Mouse (Mus musculus): ENCODE results near the gene Tnpo2.
"Not testable (repeated sequence)": the region's sequence is repeated elsewhere in the genome, so short reads cannot be mapped to it uniquely, and the experiment has no call there.

Gene Tnpo2

DNA sequence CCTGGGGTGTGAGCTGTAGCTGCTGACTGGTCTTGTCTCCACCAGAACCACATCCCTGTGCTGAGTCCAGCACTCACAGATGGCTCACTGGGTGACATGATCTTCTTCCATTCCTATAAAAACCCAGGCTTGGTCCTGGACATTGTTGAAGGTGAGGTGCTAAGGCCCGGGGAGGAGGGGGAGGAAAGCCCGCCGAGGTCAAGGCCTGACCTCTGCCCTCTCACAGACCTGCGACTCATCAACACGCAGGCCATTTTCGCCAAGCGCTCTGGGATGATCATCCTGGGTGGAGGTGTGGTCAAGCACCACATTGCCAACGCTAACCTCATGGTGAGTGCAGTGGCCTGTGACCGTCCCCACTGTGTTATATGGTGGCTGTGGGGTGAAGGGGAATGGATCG, 37.5 kb downstream of the Tnpo2 start:
- no peak for DNase-seq

DNA sequence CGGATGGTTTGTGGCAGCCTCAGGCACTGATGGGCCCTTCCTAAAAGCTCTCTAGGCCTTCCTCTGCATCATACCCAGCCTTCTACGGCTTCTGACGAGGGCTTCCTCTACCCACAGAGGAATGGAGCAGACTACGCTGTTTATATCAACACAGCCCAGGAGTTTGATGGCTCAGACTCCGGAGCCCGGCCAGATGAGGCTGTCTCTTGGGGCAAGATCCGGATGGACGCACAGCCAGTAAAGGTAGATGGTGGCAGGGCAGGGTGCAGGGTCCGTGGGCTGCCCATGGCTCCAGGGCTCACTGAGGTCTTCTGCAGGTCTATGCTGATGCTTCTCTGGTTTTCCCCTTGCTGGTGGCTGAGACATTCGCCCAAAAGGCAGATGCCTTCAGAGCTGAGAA, 37.9 kb downstream of the Tnpo2 start:
- no peak for DNase-seq

DNA sequence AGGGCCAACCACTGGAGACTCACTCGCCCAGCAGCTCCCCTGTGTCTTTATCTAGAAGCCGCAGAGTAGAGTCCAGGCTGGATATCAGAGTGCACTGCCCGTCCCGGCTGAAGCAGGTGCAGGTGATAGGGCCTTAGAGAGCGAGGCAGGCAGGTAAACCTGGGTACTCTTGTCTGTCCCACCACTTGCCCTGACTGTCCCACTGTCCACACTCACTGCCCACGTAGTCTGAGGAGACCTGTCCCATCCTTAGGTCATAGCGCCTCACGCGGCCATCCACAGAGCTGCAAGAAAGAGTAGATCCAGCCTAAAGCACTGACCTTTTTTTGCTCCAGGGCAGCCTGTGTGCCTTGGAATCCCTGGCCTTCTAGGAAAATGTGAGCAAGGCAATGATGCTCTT, 39.3 kb downstream of the Tnpo2 start:
- peak; percentile 59 to 61 for DNase-seq

DNA sequence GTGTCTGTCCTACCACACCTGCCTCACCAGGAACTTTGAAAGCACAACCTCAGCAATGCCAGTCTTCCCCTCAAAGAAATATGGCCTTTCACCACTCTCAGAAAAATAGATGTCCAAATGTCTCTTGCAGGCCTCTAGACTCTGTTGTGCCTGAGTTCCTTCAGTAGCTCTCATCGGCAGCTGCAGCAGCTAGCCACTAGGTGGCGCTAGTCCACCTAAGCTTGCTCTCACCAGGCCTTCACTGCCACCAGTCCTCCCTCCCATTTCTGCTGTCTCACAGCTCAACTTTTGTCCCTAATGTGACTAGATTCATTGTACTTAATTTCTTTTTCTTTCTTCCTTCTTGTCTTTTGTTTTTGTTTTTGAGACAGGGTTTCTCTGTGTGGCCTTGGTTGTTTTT, 40.3 kb downstream of the Tnpo2 start:
- peak; percentile 76 to 80 for DNase-seq

DNA sequence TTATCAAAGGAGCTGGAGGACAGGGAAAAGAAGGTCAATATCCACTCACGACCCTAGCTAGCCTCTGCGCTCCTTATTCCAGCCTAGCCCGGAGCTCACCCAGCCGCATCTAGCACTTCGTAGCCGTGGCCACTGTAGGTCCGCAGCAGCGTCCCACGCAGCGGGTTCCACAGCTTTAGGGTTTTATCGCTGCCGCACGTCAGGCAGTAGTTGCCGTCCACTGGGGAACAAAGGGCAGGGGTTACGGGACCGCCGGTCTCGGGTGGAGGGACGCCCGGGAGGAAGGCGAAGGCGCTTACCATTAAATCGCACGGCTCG, 43.5 kb downstream of the Tnpo2 start:
- DNase-seq, result peak in 1 of 2 experiments; percentile 43

DNA sequence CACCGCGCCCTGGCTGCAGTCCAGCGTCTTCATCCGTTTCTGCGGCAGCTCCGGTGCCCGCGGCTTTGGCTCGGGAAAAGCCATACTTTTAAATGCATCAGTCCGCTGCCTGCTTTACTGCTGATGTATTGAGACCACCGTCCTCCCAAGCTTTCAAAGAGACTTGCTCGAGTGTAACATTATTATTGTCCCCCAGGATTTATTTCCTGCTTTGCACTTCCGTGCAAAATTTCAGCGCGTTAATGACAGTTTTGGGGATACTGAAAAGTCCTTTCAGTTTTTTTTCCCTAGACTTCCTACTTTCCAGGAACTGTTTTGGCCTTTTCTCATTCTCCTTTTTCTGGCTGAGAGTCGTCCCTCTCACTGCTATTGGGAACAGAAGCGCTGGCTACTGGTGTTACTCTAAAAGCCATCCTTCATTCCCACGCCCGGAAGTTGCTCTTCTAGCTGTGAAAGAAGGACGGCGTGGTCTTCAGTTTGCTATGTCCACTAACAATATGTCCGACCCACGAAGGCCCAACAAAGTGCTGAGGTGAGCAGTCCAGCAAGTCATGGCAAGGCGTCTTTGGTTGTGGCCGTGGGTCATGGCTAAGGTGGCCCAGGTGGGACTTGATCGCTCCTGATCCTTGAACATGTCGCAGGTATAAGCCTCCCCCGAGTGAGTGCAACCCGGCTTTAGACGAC, 44.0 kb downstream of the Tnpo2 start, which contains the start of gene Wdr83os:
Wdr83os (plus strand) TSS at position 209 of the 684 bp plus-strand sequence.
- DNase-seq, result peak; percentile 50 to 70

DNA sequence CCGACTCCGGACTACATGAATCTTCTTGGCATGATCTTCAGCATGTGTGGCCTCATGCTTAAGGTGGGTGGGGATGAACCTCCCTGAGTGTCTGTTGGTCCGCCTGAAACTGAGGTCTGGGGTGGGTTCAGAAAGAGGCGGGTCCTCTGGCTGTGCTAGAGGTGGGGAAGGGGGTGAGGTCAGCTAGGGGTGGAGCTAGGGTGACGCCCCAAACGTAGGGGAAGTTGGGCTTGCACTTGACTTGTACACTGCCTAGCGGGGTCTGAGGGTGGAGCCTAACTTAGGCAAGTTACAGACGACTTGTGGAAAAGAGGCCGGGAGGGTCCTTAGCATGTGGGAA, 44.5 kb downstream of the Tnpo2 start, which contains the start of gene Wdr83:
Wdr83 (minus strand) TSS at position 91 of the 340 bp plus-strand sequence.
- no peak for DNase-seq

DNA sequence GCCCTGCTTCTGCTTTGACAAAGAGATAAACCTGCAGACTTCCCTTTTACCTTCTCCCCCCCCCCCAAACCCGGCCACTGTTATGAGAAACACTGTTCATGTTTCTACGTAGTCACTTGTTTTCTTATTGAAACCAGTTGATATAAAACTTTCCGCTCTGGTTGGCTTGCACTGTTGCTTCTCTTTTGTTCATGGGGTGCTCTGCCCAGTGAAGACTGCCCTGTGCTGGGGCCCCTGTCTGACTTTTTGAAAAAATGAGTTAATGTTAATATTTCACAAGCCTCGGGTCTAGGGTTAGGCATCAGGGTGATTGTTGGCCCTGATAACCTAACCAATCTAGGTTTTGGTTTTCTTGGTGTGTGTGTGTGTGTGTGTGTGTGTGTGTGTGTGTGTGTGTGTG, 45.5 kb downstream of the Tnpo2 start:
- DNase-seq, result not testable (repeated sequence)

DNA sequence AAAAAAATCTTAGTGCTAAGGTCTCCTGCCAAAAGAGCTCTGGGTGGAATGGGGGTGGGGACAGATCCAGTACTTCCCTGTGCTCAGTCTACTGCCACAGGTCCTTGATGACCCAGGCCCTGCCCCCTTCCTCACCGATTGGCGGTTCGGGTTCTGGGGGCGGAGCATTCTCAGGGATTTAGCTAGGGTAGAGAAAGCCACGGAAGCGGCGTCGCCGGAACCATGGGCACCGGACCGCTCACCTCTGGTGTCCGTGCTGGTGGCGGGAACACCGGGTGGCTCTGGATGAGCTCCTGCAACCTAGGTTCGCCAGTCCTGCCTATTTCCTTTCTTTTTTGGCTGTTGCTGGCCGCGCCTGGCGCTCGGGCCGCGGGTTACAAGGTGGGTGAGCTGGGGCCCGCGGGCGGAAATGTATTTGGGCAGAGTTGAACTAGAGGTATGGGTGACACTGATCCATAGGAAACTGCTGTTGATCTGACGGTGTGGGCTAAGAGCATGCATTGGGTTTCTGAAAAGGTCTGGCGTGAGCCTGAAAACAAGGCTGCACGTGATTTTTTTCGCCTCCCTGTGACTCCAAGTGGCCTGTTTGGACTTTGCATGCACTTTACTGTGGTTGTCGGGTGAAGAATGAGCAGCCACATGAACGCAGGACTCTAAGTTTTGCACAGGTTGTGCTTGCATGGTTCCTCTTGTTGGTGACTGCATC, 46.5 kb downstream of the Tnpo2 start, which contains the start of gene Man2b1:
Man2b1 (plus strand) TSS at position 163 of the 706 bp plus-strand sequence.
- peak; percentile 83 to 87 for DNase-seq

DNA sequence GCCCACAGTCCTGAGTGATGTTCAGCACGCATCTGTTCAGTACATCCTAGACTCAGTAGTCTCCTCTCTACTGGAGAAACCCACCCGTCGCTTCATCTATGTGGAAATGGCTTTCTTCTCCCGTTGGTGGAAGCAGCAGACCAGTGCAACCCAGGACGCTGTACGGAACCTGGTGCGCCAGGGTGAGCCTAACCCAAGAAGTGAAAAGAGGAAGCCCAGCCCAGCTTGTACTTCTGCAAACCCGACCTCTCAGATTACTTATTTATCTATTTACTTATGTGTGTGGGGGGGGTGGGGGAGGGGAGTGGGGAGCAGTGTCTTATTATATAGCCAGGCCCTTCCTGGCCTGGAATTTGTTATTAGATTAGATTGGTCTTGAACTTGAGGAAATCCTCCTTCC, 47.9 kb downstream of the Tnpo2 start:
- no peak for DNase-seq

DNA sequence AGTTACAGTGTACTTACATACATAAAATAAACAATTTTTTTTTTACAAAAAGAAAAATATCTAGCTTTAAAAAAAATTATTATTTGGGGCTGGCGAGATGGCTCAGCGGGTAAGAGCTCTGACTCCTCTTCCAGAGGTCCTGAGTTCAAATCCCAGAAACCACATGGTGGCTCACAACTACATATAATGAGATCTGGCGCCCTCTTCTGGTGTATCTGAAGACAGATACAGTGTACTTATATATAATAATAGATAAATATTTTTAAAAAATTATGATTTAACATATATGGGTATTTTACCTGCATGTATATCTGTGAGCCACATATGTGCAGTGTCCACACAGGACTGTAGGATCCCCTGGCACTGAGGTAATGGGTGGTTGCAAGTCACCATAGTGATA, 49.5 kb downstream of the Tnpo2 start:
- no peak for DNase-seq

DNA sequence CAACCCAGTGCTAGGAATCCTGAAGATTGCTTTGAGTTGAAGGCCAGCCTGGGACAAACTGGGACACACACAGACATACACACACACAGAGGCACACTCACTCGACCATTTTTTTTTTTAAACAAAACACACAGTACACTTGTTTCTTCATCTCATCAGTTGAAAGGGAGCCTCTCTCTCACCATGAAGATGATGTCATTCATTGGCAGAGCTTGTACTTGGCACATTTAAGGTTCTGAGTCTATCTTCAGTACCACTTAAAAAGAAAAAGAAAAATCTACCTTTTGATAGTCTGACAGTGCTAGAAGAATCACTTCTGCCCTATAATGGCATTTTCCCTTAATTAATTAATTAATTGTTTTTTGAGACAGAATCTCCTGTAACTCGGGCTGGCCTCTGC, 52.1 kb downstream of the Tnpo2 start:
- DNase-seq, result no peak

DNA sequence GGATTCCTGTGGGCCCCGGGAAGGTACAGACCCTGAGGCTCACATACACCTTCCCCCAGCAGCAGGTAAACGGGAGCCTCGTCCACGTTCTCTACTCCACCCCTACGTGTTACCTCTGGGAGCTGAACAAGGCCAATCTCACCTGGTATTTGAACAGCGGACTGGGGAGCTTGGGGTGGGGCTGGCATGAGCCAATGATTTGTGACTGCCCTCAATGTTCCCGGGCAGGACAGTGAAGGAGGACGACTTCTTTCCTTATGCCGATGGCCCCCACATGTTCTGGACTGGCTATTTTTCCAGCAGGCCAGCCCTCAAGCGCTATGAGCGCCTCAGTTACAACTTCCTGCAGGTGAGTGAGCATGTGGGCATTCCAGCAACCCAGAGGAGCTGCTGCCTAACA, 54.1 kb downstream of the Tnpo2 start:
- DNase-seq, result no peak

DNA sequence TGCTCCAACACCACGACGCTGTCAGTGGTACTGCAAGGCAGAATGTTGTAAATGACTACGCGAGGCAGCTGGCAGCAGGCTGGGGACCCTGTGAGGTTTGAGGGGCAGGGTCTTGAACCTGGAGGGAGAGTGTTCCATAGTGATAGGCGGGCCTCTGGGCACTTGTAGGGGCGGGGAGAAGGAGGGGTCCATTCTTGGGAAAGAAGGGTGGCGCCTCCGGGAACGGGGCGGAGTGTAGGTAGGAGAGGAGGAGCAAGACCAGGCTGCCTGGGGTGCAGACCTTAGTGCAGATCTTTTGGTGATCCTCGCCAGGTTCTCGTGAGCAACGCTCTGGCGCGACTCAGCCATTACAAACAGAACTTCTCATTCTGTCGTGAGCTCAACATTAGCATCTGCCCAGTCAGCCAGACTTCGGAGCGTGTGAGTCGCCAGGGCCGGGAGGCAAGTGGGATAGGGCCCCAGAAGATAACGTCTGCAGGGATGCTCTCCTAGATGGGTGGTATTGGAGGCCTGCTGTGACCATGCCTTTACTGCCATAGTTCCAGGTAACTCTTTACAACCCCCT, 54.9 kb downstream of the Tnpo2 start:
- no peak for DNase-seq

DNA sequence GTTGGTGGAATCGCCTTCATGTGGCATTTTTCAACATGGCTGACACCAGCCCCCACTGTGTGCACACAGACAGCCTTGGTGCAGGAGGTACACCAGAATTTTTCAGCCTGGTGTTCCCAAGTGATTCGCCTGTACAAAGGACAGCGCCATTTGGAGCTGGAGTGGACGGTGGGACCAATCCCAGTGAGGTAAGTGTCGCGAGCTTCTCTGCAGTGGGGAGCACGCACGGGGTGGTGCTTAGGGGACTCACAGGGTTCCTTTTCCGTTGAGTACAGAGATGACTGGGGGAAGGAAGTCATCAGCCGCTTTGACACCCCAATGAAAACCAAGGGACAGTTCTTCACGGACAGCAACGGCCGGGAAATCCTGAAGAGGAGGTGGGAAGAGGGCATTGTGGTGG, 58.3 kb downstream of the Tnpo2 start:
- DNase-seq, result no peak

DNA sequence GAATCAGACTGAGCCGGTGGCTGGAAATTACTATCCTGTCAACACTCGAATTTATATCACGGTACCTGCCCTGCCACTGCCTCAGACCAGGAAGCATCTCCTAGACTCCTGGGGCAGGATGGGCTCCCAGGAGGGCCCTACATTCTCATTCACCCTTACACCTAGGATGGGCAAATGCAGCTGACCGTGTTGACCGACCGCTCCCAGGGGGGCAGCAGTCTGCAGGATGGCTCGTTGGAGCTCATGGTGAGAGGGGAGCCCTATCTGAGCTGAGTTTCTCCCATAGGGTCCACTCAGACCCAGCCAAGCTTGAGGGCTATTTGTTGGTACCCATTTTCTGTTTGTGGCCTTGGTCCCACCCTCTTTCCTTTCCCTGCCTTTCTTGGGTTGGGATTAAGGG, 58.9 kb downstream of the Tnpo2 start:
- no peak for DNase-seq

DNA sequence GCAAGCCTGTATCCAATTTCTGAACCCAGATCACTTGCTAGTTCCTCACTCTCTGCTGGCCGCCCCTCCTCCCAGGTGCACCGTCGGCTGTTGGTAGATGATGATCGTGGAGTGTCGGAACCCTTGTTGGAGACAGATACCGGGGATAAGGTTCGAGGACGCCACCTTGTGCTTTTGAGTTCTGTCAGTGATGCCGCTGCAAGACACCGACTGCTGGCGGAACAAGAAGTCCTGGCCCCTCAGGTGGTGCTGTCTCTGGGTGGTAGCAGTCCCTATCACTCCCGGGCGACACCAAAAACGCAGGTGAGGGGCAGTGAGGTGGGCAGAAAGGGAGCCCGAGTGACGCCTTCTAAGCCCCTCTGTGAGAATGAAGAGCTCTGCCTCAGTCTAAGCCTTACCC, 59.5 kb downstream of the Tnpo2 start:
- DNase-seq, result no peak

DNA sequence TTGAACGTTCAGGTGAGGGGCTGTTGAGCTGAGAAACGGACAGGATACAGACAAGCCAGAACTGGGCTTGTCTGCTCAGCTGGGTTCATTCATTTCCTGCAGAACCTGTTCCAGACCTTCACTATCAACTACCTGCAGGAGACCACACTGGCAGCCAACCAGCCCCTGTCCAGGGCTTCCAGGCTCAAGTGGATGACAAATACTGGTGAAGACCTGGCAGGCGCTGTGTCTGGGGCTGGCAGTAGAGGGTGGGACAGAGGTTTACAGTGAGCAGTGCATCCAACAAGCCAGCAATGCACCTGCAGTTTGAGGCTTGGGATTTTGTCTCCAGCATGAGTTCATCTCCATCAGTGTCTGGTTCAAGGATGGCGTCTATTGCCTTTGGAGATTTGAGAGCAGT, 60.1 kb downstream of the Tnpo2 start:
- no peak for DNase-seq

DNA sequence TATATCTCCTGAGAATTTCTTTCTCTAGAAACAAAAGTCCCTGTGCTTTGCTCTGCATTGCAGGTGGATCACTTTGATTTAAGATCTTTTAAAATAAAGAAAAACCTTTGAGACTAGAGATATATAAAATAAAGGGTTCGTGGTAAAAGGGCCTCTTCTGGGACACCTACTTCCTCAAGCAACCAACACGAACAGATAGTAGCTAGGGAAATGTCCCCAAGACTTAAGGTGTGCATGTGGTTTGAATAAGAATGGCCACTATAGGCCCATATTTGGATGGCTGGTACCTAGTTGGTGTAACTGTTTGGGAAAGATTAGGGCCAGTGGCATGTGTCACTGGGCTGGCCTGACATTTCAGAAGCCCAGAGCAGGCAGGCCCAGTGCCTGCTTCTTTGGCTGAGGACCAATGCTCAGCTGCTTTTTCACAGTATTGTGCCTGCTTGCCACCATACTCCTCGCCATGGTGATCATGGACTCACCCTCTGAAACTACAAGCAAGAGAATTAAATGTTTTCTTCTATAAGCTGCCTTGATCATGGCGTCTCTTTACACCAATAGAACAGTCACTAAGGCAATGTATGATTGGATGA, 63.5 kb downstream of the Tnpo2 start:
- no peak for DNase-seq

Data from cerebellum, postnatal 36 days (tissue).